Mouse (Mus musculus): Measurements from ENCODE around the gene Gsg1l.

The Gsg1l gene

DNA sequence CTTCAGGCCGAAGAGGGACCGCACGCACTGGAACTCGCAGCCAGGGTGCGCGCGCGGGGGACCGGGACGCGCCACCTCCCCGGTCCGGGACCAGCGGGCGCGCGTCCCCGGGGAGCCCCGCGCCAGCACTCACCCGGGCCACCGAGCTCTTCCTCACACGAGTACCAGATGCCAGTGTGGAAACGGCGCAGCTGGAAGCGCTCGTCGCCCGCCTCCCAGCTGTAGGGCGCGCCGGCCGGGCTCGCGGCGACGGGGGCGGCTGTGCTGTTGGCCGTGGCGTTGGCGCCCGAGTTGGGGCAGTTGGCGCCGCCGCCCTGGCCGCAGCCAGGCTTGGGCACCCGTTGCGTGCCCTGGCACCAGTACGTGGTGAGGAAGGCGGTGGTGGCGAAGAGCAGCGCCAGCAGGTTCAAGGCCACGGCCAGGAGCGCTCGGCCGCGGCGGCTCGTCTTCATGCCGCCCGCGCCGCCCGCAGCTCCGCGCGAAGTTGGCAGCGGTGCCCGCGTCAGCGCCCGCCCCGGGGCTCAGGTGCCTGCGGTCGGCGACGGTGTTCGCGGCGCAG is 405 bp downstream of the Gsg1l start:
- no peak for DNase-seq (ENCODE audit: extremely low read depth, insufficient read length, low spot score)

GRCm38 (mm10) chr7:126080949-126081654 is 1.1 kb downstream of the Gsg1l start:
- no peak for DNase-seq (ENCODE audit: extremely low read depth, insufficient read length, low spot score)

DNA sequence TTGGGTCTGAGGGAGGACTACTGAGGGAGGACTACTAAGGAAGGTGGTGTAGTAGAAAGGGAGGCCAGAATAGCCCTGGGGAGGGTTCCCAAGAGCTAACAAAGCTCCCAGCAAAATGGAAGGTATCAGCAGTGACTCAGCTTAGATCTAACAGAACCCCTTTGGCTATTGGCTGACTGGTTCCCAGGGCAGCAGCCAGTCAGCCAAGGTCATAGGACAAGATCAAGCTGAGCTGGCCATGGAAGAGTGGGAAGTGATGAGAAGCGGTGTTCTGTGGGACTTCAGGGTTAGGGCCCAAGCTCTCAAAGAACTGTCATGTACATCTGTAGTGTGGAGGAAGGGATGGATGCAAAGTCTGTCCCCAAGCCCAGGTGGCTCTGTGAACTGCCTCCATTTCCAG is 5.3 kb downstream of the Gsg1l start:
- DNase-seq (ENCODE audit: extremely low read depth, insufficient read length, low spot score), result no peak

GRCm38 (mm10) chr7:126075058-126075457 is 7.2 kb downstream of the Gsg1l start:
- no peak for DNase-seq (ENCODE audit: extremely low read depth, insufficient read length, low spot score)

DNA sequence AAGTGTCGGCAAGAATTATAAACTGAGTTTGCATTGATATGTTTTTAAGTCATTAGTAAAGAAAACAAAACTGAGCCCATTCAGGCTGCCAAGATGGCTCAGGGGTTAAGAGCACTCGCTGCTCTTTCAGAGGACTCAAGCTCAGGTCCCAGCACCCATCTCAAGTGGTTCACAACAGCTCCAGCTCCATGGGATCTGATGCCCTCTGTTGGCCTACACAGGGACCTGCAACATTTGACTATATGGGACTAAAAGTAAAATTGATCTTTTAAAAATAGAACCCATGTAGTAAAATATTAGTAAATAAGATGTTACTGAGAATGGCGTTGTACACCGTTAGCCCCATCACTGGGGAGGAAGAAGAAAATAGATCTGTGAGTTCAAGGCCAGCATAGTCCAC is 11.9 kb downstream of the Gsg1l start:
- DNase-seq (ENCODE audit: extremely low read depth, insufficient read length, low spot score), result no peak

GRCm38 (mm10) chr7:126066777-126067176 is 15.4 kb downstream of the Gsg1l start:
- DNase-seq (ENCODE audit: extremely low read depth, insufficient read length, low spot score), result no peak

- no peak for DNase-seq (ENCODE audit: extremely low read depth, insufficient read length, low spot score)
Measured at GRCm38 (mm10) chr7:126065243-126065876, 16.9 kb downstream of the Gsg1l start.

- no peak for DNase-seq (ENCODE audit: extremely low read depth, insufficient read length, low spot score)
Measured at GRCm38 (mm10) chr7:126062228-126062627, 20.0 kb downstream of the Gsg1l start.

DNA sequence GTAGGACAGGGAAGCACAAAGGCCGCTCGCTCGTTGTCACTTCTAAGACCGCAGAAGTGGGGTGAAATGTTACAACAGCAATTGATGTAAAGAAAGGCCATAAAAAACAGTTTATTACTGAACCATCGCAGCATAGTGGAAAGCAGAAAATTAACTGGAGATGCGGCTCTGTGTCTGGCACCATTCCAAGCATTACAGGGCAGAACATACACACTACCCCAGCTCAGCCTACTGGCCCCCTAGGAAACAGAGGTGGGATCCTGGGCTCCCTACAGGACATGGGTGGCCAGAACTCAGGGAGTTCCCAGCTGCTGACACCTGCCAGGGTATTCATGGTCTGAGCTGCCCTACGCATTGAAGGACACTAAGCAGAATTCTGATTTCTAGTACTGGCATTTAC is 23.3 kb downstream of the Gsg1l start:
- no peak for DNase-seq (ENCODE audit: extremely low read depth, insufficient read length, low spot score)

GRCm38 (mm10) chr7:126057332-126057914 is 24.8 kb downstream of the Gsg1l start:
- DNase-seq (ENCODE audit: extremely low read depth, insufficient read length, low spot score), result no peak

GRCm38 (mm10) chr7:126054574-126054973 is 27.6 kb downstream of the Gsg1l start:
- DNase-seq (ENCODE audit: extremely low read depth, insufficient read length, low spot score), result no peak

DNA sequence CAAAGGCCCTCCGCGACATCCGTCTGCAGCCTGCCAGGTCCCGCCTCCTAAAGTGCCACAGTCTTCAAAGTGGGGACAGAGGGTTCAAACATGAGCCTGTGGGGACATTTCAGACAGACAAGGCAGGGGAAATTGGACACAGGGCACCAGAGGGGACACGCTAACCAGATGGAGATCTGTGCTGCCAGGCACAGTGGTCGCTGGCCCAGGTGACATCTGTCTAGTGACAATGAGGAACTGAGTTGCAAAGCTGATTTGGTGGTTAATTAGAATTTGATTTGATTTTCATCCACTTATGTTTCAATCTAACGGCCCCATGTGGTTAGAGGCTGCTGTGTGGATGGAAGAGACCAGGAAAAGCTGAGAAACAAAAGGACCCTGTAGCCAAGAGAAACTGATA is 28.6 kb downstream of the Gsg1l start:
- no peak for DNase-seq (ENCODE audit: extremely low read depth, insufficient read length, low spot score)

DNA sequence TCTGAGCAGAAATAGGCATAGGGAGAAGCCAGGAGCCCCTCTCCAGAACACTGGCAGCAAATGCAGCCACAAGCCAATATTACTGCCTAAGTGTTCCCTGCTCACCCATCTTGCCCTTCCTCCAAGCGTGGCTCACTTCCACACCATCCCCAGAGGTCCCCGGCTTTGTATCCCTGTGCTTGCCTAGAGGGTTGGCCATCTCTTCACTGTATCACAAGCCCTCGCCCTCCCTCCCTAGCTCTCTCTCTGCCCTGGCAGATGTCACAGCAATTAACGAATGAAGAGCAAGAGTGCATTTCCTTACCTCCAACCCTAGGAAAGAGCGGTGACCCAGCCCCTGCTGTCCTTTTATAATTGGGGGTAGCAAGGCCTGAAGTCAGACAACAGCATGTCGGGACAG is 30.3 kb downstream of the Gsg1l start:
- no peak for DNase-seq (ENCODE audit: extremely low read depth, insufficient read length, low spot score)

DNA sequence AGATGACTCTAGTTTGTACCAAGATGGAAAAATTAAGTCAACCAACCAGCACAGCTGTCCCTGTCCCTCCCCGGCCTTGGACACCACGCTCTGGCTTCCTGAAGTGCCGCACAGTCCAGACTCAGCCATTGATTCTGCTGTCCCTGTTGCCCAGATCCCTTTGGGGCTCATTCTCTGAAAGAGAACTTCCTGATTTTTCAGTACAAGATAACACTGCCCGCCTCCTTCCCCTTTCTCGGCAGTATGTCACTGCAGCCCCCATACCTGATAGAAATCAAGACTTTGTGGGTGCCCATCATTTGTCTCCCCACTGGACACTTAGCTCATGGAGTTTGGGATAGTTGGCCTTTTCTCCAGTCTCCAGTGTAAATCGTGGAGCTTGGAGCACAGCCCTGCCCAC is 37.1 kb downstream of the Gsg1l start:
- no peak for DNase-seq (ENCODE audit: extremely low read depth, insufficient read length, low spot score)

DNA sequence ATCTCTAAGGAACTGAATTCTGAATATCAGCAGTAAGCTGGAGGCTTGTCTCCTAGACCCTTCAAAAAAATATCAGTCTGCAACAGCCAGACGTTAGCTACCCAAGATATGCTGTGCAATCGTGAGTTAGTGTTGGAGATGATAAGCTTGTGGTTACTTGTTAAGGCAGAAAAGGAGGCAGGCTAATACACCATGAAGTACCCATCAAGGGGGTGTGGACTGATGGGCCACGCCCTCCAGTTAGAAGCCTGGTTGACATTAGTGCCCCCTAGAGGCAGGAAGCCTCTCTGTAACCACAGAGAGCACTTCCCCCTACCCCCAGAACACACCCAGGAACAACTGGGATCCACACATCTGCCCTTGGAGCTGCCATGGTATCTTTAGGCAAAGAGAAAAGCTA is 39.9 kb downstream of the Gsg1l start:
- DNase-seq (ENCODE audit: extremely low read depth, insufficient read length, low spot score), result no peak

DNA sequence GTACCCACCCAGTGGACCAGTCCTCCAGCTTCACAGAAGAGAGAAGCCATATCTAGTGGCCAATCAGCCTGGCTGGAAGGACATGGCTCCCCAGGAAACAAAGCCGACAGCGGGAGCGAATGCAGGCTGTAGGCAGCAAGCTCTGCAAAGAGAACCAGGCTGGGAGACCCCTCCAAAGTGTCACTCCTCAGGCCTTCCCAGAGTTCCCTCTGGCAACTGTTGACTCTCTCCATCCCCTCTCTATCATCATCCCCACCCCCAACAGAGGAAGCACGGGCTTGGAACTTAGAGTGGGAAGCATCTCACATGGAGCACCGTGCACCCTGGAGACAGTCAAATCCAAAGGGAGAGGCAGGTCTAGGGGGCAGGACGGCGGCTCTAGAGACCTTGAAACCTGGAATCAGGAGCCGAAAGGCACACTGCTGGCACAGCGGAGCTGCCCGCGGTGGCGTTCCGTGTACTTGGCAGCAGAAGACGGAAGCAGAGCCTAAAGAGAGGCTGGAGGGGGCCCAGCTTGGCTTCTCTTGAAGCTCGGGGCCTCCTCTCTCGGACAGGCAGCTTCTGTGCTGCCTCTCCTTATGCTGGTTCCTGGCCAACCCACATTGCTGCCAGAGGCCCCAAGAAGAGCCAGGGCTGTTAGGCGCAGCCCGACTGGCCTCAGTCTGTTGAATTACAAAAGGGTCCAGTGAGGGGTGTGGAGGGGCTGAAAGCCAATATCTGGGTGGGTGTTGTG is 41.3 kb downstream of the Gsg1l start:
- DNase-seq (ENCODE audit: extremely low read depth, insufficient read length, low spot score), result no peak

DNA sequence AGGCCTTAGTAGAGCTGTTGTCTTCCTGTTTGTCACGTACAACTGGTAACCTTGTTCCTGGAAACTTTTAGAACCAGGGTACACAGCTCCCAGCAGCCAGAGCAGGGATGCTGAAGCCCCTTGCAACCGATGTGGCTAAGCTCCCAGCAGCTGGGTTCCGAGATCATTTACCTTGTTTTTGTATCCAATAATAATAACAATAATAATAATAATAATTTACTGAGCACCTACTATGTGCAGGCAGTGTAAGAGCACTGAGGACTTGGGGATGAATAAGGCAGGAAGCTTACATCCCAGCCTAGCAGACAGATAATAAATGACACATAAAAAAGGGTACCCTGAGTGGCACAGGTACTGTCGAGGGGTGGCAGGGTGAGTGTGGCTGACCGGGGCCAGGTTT is 42.4 kb downstream of the Gsg1l start:
- no peak for DNase-seq (ENCODE audit: extremely low read depth, insufficient read length, low spot score)

DNA sequence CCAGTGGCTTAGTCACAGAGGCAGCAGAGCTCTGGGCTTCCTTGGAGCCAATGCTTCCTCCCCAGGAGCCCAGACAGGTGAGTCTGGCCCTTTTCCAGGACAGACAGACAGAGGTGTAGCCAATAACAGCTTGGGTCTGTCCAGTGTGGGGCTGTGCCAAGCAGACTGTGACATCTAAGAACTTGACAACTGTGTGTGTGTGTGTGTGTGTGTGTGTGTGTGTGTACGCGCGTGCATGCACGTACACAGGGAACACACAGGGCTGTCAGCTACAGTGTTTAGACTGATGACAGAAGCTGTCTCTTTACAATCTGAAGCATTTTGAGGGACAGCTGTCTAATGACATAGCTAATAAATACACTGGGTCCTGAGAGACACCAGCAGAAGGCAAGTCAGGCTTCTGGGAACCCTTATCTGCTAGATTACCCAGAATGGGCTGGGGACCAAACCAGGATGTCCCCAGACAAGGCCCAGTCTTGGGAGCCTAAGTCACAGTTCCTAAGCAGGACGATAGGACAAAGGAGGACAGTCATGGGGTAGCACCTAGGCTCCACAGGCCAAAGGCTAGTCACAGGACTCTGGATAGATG is 42.9 kb downstream of the Gsg1l start:
- no peak for DNase-seq (ENCODE audit: extremely low read depth, insufficient read length, low spot score)

DNA sequence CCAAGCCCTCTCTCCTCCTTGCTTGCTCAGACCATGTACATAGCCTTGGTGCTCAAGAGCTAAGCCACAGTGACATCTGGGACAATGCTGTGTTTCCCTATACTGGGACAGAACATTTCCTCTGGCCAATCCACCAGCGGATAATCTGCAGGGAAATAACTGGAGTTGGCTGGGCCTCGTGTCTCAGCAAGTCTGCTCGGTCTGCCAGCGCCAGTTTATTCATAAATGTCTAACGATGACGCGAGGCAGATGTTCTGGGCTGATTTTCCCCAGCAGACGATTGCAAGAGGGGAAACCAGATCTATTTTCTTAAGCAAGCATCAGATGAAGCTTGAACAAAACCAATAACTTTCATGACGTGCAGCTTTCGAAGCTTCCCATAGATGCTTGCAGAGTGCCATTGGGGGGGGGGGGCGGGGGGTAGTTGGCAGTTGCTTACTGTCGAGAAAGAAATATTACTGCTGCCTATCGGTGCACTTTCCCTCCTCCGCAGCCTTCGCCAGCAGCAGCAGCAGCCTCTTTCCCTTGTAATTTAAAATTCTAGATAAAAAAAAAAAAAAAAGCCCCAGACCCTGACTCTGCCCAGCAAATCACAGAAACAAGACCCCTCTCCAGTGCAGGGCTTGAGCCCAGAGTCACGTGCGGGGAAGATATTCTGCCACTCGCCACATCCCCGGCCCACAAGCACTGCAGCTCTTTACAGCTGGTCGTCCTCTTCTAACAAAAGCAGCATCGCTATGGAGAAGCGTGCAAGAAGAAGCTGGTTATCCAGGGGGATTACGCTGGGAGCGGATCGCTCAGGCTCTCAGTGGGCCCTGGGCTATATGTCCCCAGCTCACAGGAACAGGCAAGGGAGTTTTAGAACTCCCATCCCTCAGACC is 43.6 kb downstream of the Gsg1l start:
- no peak for DNase-seq (ENCODE audit: extremely low read depth, insufficient read length, low spot score)

DNA sequence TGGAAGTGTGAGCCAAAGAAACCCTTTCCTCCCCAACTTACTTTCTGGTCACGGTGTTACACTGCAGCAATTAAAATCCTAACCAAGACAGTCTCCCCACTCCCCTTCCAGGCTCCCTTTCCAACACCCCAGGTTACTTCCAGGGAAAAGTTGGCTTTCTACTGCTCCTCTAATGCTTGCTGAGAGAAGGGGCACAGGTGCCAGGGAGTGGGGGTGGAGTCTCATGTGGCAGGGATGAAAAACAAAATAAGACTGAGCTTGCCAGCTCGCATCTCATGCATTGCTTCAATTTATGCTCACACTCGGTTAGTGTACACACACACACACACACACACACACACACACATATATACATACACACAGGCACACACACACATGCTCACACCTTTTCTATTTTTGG is 46.9 kb downstream of the Gsg1l start:
- no peak for DNase-seq (ENCODE audit: extremely low read depth, insufficient read length, low spot score)

All from 3134 (cell line).